Mouse (Mus musculus) forebrain, embryonic 15.5 days (tissue): ENCODE measurements around the gene Klhl8. TPM values are rescaled to one million over a fixed set of nuclear protein-coding genes. Genes with fewer than 3 reads are reported as not detected.

Experiments
- ATAC-seq: fragments of 200-750 bp; cut with Nextera tagmentation; replicated peaks from 2 replicates; pipeline ENCODE4 v1.8.0; 2017; ENCODE audit warnings: mild to moderate bottlenecking, moderate TSS enrichment, moderate library complexity
- H3K27ac ChIP-seq: fragments of 300-500 bp; sonication (generic); replicated peaks from 2 replicates; pipeline ENCODE4 v1.5.1; 2015; ENCODE audit warnings: mild to moderate bottlenecking, inconsistent platforms
- H3K27me3 ChIP-seq: fragments of 300-500 bp; sonication (generic); 2 replicates; pipeline ENCODE4 v1.6.1; 2015; ENCODE audit warnings: inconsistent platforms
- H3K36me3 ChIP-seq: fragments of 300-500 bp; sonication (generic); 2 replicates; pipeline ENCODE4 v1.6.1; 2015; ENCODE audit warnings: mild to moderate bottlenecking, inconsistent platforms
- H3K4me1 ChIP-seq: fragments of 300-500 bp; sonication (generic); 2 replicates; pipeline ENCODE4 v1.6.1; 2015; ENCODE audit warnings: inconsistent platforms
- H3K4me2 ChIP-seq: fragments of 300-500 bp; sonication (generic); replicated peaks from 2 replicates; pipeline ENCODE4 v1.6.1; 2015; ENCODE audit warnings: mild to moderate bottlenecking, inconsistent platforms
- H3K4me3 ChIP-seq: fragments of 300-500 bp; sonication (generic); 2 replicates; pipeline ENCODE4 v1.5.1; 2015; ENCODE audit warnings: mild to moderate bottlenecking, inconsistent platforms
- H3K9ac ChIP-seq: fragments of 300-500 bp; sonication (generic); replicated peaks from 2 replicates; pipeline ENCODE4 v1.6.1; 2015; ENCODE audit warnings: mild to moderate bottlenecking, inconsistent platforms
- H3K9me3 ChIP-seq: fragments of 300-500 bp; sonication (generic); 2 replicates; pipeline ENCODE4 v1.6.1; 2016; ENCODE audit warnings: inconsistent platforms
- WGBS: fragments of 180-500 bp; shearing (Covaris S2); methylation state at CpG from one replicate; pipeline ENCODE4 v1.1.7; 2015; ENCODE audit warnings: mixed read lengths; 5-methylcytosine and 5-hydroxymethylcytosine counted together
- polyA plus RNA-seq: library from polyadenylated mRNA; unstranded; fragments of >200 nt; fragmentation: Nextera tagmentation; extraction: Ambion mirVana; gene quantifications from 2 replicates; pipeline ENCODE4 v1.2.1, GENCODE M21; 2015

The Klhl8 gene
- polyA plus RNA-seq, 1 experiment from 2014 or later = 46.3 TPM

- no peak for ATAC-seq
- no peak overlapping the region for H3K4me3 ChIP-seq
- no peak overlapping the region for H3K27ac ChIP-seq
- no peaks in the 10 kb centered on the region for H3K36me3 ChIP-seq
- H3K4me1 ChIP-seq = no peaks in the 10 kb centered on the region
- no peak overlapping the region for H3K9ac ChIP-seq
- H3K27me3 ChIP-seq = no peaks in the 10 kb centered on the region
- WGBS = 89% methylated on average over 3 of the region's 3 CpGs
- H3K9me3 ChIP-seq = no peaks in the 10 kb centered on the region
- no peak overlapping the region for H3K4me2 ChIP-seq
These were observed 94.3 kb downstream of the Klhl8 start for GRCm38 (mm10) chr5:103816718-103817117.

DNA sequence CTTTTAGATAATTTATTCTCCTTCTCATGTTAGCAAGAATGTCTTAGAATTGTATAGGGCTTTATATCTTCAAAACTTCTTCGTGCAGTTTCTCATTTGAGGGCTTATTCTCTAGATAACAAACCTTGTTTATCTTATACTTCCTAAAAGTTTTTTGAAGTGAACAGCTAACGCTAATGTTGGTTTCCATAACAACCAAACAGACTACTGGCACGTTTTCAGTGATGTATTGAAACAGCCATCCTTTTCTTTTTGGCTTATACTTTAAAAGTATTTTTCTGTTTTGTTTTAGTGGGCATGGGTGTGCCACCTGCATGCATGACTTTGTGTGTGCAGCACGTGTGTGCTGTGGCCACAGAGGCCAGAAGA lies 95.8 kb downstream of the Klhl8 start:
- H3K4me1 ChIP-seq = no peaks in the 10 kb centered on the region
- no peak overlapping the region for H3K9ac ChIP-seq
- no peak overlapping the region for H3K4me2 ChIP-seq
- 49% methylated on average over 4 of the region's 4 CpGs for WGBS
- ATAC-seq = no peak
- no peak overlapping the region for H3K4me3 ChIP-seq
- no peaks in the 10 kb centered on the region for H3K36me3 ChIP-seq
- no peaks in the 10 kb centered on the region for H3K9me3 ChIP-seq
- H3K27ac ChIP-seq = no peak overlapping the region
- no peaks in the 10 kb centered on the region for H3K27me3 ChIP-seq

DNA sequence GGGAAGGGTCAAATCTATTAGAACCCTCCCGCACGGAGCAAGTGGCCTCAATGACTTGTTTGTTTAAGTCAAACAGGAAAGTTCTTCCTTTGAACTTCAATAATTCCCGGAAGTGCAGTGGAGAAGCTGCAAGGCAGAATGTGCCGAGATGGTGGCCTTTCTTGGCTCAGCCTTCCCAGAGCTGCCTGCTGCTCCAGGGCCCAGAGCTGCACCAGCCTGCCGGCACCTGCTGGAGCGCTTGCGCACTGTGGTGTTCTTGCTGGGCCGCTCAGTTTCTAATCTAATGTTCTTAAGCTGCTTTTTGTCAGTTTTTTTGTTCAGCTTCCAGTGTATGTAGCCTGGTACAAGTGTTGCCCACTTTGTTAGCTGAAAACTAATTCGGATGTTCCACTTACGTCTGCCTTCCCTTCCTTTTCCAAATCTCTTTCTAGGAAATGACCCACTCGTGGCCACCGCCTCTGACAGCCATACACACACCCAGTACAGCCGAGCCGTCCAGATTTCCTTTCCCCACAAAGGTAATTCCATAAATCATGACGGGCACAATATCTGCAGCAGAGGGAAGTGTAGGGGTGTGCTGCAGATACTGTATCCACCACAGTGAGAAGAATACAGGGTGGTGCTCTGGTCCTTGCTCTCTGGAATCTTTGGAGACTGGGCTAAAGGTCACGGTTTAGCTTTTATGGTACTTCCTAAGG lies 96.4 kb downstream of the Klhl8 start:
- Histone ChIP-seq H3K4me2 (no peak overlapping the region), H3K9ac (no peak overlapping the region), H3K27ac (no peak overlapping the region), H3K4me3 (no peak overlapping the region), H3K9me3 (no peaks in the 10 kb centered on the region), H3K27me3 (no peaks in the 10 kb centered on the region), H3K36me3 (no peaks in the 10 kb centered on the region), H3K4me1 (no peaks in the 10 kb centered on the region)
- ATAC-seq = no peak
- WGBS = 62% methylated on average over 16 of the region's 16 CpGs

DNA sequence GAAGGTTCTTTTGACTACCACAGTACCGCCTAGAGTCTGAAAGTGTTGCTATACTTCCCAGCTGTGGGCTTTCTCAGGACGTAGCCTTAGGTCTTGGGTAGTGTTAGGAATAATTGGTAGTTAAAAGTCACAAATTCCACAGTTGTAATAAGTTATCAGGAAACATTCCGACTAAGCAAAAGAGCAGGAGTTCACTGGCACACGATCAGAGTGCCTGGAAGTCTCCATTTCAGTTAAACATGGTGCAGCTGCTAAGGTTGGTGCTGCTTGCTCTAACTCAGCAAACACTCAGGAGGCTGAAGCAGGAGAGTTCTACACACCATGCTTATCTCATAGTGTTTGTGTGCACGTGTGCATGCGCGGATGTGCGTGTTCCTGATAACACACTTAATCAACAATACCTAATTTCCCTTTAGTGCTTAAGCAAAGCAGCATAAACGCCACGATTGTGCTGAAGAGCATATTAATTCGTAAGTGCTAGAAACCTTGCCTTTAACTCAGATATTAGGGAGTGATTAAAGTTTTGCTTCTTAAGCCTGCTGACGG lies 97.0 kb downstream of the Klhl8 start:
- H3K36me3 ChIP-seq = no peaks in the 10 kb centered on the region
- H3K4me3 ChIP-seq = no peak overlapping the region
- H3K9me3 ChIP-seq = no peaks in the 10 kb centered on the region
- no peaks in the 10 kb centered on the region for H3K4me1 ChIP-seq
- 89% methylated on average over 12 of the region's 12 CpGs for WGBS
- H3K9ac ChIP-seq = no peak overlapping the region
- H3K27ac ChIP-seq = no peak overlapping the region
- ATAC-seq = no peak
- no peak overlapping the region for H3K4me2 ChIP-seq
- H3K27me3 ChIP-seq = no peaks in the 10 kb centered on the region

DNA sequence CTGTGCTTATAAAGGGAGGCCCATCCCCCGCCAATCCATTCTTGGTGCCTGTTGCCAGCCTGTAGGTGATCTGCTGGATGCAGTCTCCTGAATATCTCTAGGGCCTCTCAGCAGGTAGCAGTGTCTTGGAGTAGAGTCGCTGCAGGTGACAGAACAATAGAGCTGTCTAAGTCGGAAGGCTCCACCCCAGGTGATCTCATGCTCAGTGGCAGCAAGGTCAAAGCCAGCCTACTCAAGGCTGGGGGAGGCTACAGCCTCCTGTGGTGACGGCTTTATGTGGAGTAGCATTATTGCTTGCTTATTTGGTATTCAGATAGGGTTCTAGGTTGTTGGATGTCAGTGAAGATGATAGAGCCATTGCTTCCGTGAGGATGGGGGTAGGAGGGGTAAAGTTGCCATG lies 97.8 kb downstream of the Klhl8 start:
- no peak for ATAC-seq
- Histone ChIP-seq H3K4me3 (no peak overlapping the region), H3K4me2 (no peak overlapping the region), H3K9me3 (no peaks in the 10 kb centered on the region), H3K27ac (no peak overlapping the region), H3K4me1 (no peaks in the 10 kb centered on the region), H3K9ac (no peak overlapping the region), H3K36me3 (no peaks in the 10 kb centered on the region), H3K27me3 (no peaks in the 10 kb centered on the region)
- WGBS = 72% methylated on average over 5 of the region's 5 CpGs

Other genes with a start within 250 kb of the Klhl8 start
- gene Aff1, start 218.9 kb downstream of the Klhl8 start, polyA plus RNA-seq = 1.2 and 2.4 TPM in 2 replicates
- not detected in 2 replicates for gene Hsd17b13, start 66.2 kb upstream of the Klhl8 start, polyA plus RNA-seq
- 1.1 and 1.8 TPM in 2 replicates for gene Hsd17b11, start 110.7 kb upstream of the Klhl8 start, polyA plus RNA-seq
- 56.6 and 61.3 TPM in 2 replicates for gene Nudt9, start 135.0 kb upstream of the Klhl8 start, polyA plus RNA-seq
- gene Gm17660, start 166.3 kb upstream of the Klhl8 start, polyA plus RNA-seq = 0.47 TPM in 1 of 2 replicates, not detected in the other
- gene Sparcl1, start 202.5 kb upstream of the Klhl8 start, polyA plus RNA-seq = 84.2 and 92.8 TPM in 2 replicates